Comparison of ENCODE assay signal across 11 mouse cellular contexts in genomic region chr14:121146213-121146612, GRCm38 (mm10).
DNase-seq lines count a peak whose midpoint lies in the region; ATAC-seq and TF ChIP-seq lines count a peak whose summit lies in the region.
"Had no signal": no experiment of that assay in that cellular context is flagged by ENCODE, and none has a peak within 500 bp of the region (broad histone marks: within the 10 kb centered on the region; RNA-seq: fewer than 3 reads in every experiment).

No protein-coding gene starts in this region.

- H3K4me2 ChIP-seq in intestine, postnatal 0 days (replicated peaks; ENCODE audit: low read depth) = peak overlapping the region; percentile 52
- H3K4me2 ChIP-seq in liver, postnatal 0 days (ENCODE audit: low read depth, low read length) = peak overlapping the region; percentile 40
- peak overlapping the region; percentile 40; the same call in 1 of the 2 replicates for H3K4me2 ChIP-seq in stomach, embryonic 16.5 days (ENCODE audit: low read depth, low read length)
- H3K4me2 ChIP-seq: limb, embryonic 12.5 days had no signal

- WGBS in intestine, postnatal 0 days = 40% methylated on average over 7 of the region's 7 CpGs
- 27% methylated on average over 7 of the region's 7 CpGs for WGBS in liver, postnatal 0 days (ENCODE audit: insufficient replicate concordance)
- WGBS in stomach, embryonic 16.5 days = 50% methylated on average over 7 of the region's 7 CpGs

- no peak for TF ChIP-seq CTCF in intestine, postnatal 0 days (IDR thresholded peaks at IDR 0.05; ENCODE audit: low read depth)
- TF ChIP-seq CTCF in liver, postnatal 0 days (IDR thresholded peaks at IDR 0.05; ENCODE audit: low read depth) = no peak

- peak; percentile 58 for DNase-seq in kidney, adult 18-20 months
- no peak for DNase-seq in kidney, postnatal 14 days
- no peak for DNase-seq in liver, postnatal 0 days
- no peak for DNase-seq in left cerebral cortex, adult 9 months (ENCODE audit: low spot score in 2 of 2)
- DNase-seq in frontal cortex, postnatal 25 days (ENCODE audit: low spot score in 2 of 2) = no peak
- no peak for DNase-seq in cerebellum, postnatal 4 days (ENCODE audit: low spot score in 2 of 2)
- DNase-seq: right cerebral cortex, postnatal 4 days; thymus, postnatal 36 days had no signal

- H3K9ac ChIP-seq in intestine, postnatal 0 days (ENCODE audit: low read depth, low read length) = no peak overlapping the region
- no peak overlapping the region for H3K9ac ChIP-seq in liver, postnatal 0 days (replicated peaks)
- H3K9ac ChIP-seq in stomach, embryonic 16.5 days (ENCODE audit: low read length) = no peak overlapping the region
- H3K9ac ChIP-seq: limb, embryonic 12.5 days had no signal

- no peaks in the 10 kb centered on the region for H3K27me3 ChIP-seq in intestine, postnatal 0 days (replicated peaks; ENCODE audit: control insufficient read depth, insufficient read depth, low read length)
- no peaks in the 10 kb centered on the region for H3K27me3 ChIP-seq in liver, postnatal 0 days (ENCODE audit: insufficient read depth, low read length)
- H3K27me3 ChIP-seq in stomach, embryonic 16.5 days (ENCODE audit: control insufficient read depth, insufficient read depth, low read length) = no peaks in the 10 kb centered on the region
- H3K27me3 ChIP-seq: limb, embryonic 12.5 days had no signal

- H3K4me1 ChIP-seq in intestine, postnatal 0 days (replicated peaks; ENCODE audit: control insufficient read depth, insufficient read depth, low read length) = 0 out of 2 replicates have a peak, but pooled peaks cover 17% of the 10 kb centered on the region
- H3K4me1 ChIP-seq in liver, postnatal 0 days (ENCODE audit: insufficient read depth) = peaks cover 18% of the 10 kb centered on the region
- H3K4me1 ChIP-seq in stomach, embryonic 16.5 days (ENCODE audit: control insufficient read depth, insufficient read depth, low read length) = peaks cover 35% of the 10 kb centered on the region

- no peak overlapping the region for H3K4me3 ChIP-seq in intestine, postnatal 0 days (ENCODE audit: low read depth, low read length)
- H3K4me3 ChIP-seq in liver, postnatal 0 days (ENCODE audit: low read depth, low read length) = no peak overlapping the region
- H3K4me3 ChIP-seq in stomach, embryonic 16.5 days (replicated peaks; ENCODE audit: low read length) = no peak overlapping the region
- H3K4me3 ChIP-seq: limb, embryonic 12.5 days had no signal

- H3K36me3 ChIP-seq in intestine, postnatal 0 days (ENCODE audit: control insufficient read depth, insufficient read depth) = no peaks in the 10 kb centered on the region
- H3K36me3 ChIP-seq in liver, postnatal 0 days (replicated peaks; ENCODE audit: insufficient read depth, low read length) = no peaks in the 10 kb centered on the region
- H3K36me3 ChIP-seq in stomach, embryonic 16.5 days (ENCODE audit: control insufficient read depth, insufficient read depth, low read length) = no peaks in the 10 kb centered on the region

- ATAC-seq in intestine, postnatal 0 days = peak; percentile 66
- no peak for ATAC-seq in liver, postnatal 0 days
- peak; percentile 42; the same call in 1 of the 2 replicates for ATAC-seq in stomach, embryonic 16.5 days (ENCODE audit: insufficient read depth, low FRiP score)

- no peak overlapping the region for H3K27ac ChIP-seq in intestine, postnatal 0 days (ENCODE audit: low read depth, low read length)
- H3K27ac ChIP-seq in liver, postnatal 0 days (ENCODE audit: low read depth) = peak overlapping the region; percentile 69
- peak overlapping the region; percentile 66 for H3K27ac ChIP-seq in stomach, embryonic 16.5 days (ENCODE audit: low read length)
- H3K27ac ChIP-seq: limb, embryonic 12.5 days had no signal

- no peak for TF ChIP-seq EP300 in liver, postnatal 0 days (IDR thresholded peaks at IDR 0.05; ENCODE audit: low read depth)

- H3K9me3 ChIP-seq in intestine, postnatal 0 days (ENCODE audit: control insufficient read depth) = no peaks in the 10 kb centered on the region
- H3K9me3 ChIP-seq in liver, postnatal 0 days (ENCODE audit: low read length) = no peaks in the 10 kb centered on the region
- no peaks in the 10 kb centered on the region for H3K9me3 ChIP-seq in stomach, embryonic 16.5 days (replicated peaks; ENCODE audit: control insufficient read depth, low read length)
- H3K9me3 ChIP-seq: limb, embryonic 12.5 days had no signal
